Comparison of ENCODE assay signal across 8 mouse cellular contexts in the genomic region with DNA sequence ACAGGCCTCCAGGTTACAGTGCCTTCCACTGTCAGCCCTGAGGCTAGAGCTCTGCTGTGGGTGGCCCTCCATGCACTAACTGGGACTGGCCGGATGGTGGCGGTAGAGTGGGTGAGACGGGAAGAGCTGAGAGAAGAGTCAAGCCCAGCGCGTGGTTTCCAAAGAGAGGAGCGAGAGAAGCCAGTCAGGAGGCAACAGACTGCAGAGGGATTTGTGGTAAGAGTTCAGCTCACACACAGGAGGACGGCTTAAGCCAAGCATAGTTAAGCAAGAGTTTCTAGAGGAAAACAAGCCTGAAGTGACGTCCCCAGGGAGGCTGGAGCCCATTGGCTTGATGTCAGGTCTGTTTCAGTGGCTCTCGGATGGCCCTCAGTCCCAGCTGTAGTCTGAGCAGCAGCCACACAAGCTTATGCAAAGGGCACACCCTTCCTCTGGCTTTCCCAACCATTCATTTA.
DNase-seq lines count a peak whose midpoint lies in the region; ATAC-seq lines count a peak whose summit lies in the region.

No protein-coding gene starts in this region.

- peak overlapping the region; percentile 49; the same call in 1 of the 2 replicates for H3K9ac ChIP-seq in embryonic facial prominence, embryonic 13.5 days
- no peak overlapping the region for H3K9ac ChIP-seq in limb, embryonic 12.5 days (replicated peaks)
- no peak overlapping the region for H3K9ac ChIP-seq in midbrain, embryonic 15.5 days

- 0 out of 2 replicates have a peak overlapping the region, but pooled peaks have one; percentile 9 for H3K4me3 ChIP-seq in embryonic facial prominence, embryonic 13.5 days
- H3K4me3 ChIP-seq in limb, embryonic 12.5 days (replicated peaks), result no peak overlapping the region
- no peak overlapping the region for H3K4me3 ChIP-seq in midbrain, embryonic 15.5 days

- 2% methylated on average over 9 of the region's 9 CpGs for WGBS in embryonic facial prominence, embryonic 13.5 days
- WGBS in limb, embryonic 12.5 days, result 1% methylated on average over 9 of the region's 9 CpGs
- 1% methylated on average over 9 of the region's 9 CpGs for WGBS in midbrain, embryonic 15.5 days

- H3K27me3 ChIP-seq in embryonic facial prominence, embryonic 13.5 days, result 0 out of 2 replicates have a peak, but pooled peaks cover 3% of the 10 kb centered on the region
- H3K27me3 ChIP-seq in limb, embryonic 12.5 days, result peaks cover 10% of the 10 kb centered on the region
- H3K27me3 ChIP-seq in midbrain, embryonic 15.5 days (replicated peaks), result no peaks in the 10 kb centered on the region; the same call in 1 of the 2 replicates

- H3K4me1 ChIP-seq in embryonic facial prominence, embryonic 13.5 days, result peaks cover 16% of the 10 kb centered on the region
- peaks cover 39% of the 10 kb centered on the region for H3K4me1 ChIP-seq in limb, embryonic 12.5 days (replicated peaks)
- peaks cover 13% of the 10 kb centered on the region for H3K4me1 ChIP-seq in midbrain, embryonic 15.5 days

- H3K36me3 ChIP-seq in embryonic facial prominence, embryonic 13.5 days, result no peaks in the 10 kb centered on the region
- no peaks in the 10 kb centered on the region for H3K36me3 ChIP-seq in limb, embryonic 12.5 days
- H3K36me3 ChIP-seq in midbrain, embryonic 15.5 days (replicated peaks), result no peaks in the 10 kb centered on the region

- H3K27ac ChIP-seq in embryonic facial prominence, embryonic 13.5 days, result peak overlapping the region; percentile 48; the same call in 1 of the 2 replicates
- no peak overlapping the region for H3K27ac ChIP-seq in limb, embryonic 12.5 days
- no peak overlapping the region for H3K27ac ChIP-seq in midbrain, embryonic 15.5 days

- H3K9me3 ChIP-seq in embryonic facial prominence, embryonic 13.5 days, result no peaks in the 10 kb centered on the region
- H3K9me3 ChIP-seq in limb, embryonic 12.5 days, result no peaks in the 10 kb centered on the region
- no peaks in the 10 kb centered on the region for H3K9me3 ChIP-seq in midbrain, embryonic 15.5 days

- DNase-seq in 3T3-L1 (ENCODE audit: low read depth, low spot score), result peak; percentile 93
- DNase-seq in adrenal gland, postnatal 36 days, result peak; percentile 92 to 93
- DNase-seq in heart, adult 8-10 months (ENCODE audit: low spot score), result peak; percentile 89
- peak; percentile 70 to 74 for DNase-seq in kidney, adult 8-10 months
- peak; percentile 71 to 85 for DNase-seq in spleen, adult 18-20 months

- H3K4me2 ChIP-seq in embryonic facial prominence, embryonic 13.5 days, result peak overlapping the region; percentile 53
- H3K4me2 ChIP-seq in limb, embryonic 12.5 days, result peak overlapping the region; percentile 39
- peak overlapping the region; percentile 6; the same call in 1 of the 2 replicates for H3K4me2 ChIP-seq in midbrain, embryonic 15.5 days

- peak; percentile 50; the same call in 1 of the 2 replicates for ATAC-seq in embryonic facial prominence, embryonic 13.5 days (ENCODE audit: insufficient number of reproducible peaks, insufficient read depth, low FRiP score, low TSS enrichment, low read depth)
- 0 out of 2 replicates have a peak, but pooled peaks have one; percentile 24 for ATAC-seq in limb, embryonic 12.5 days (ENCODE audit: insufficient number of reproducible peaks, insufficient read depth, low FRiP score, low TSS enrichment, low read depth)
- ATAC-seq in midbrain, embryonic 15.5 days (replicated peaks), result peak; percentile 80

Comparison
In these comparisons a context has a peak if more than half of its experiments do, and no peak if none do; other contexts are left out.
1. ATAC-seq: peak in every context shown above with its lines; median percentile 80 in midbrain, embryonic 15.5 days; 50 in embryonic facial prominence, embryonic 13.5 days; 24 in limb, embryonic 12.5 days.